Mouse (Mus musculus) c-Kit-negative CD71-positive TER-119-positive erythroid progenitor cells, embryonic 14.5 days (primary cell): ENCODE data around the gene Slit1.

Source experiments
- DNase-seq: peaks from one replicate; pipeline ENCODE4 v3.0.0-alpha.2; 2013; ENCODE audit warnings: low read depth, low spot score

The Slit1 gene

DNA sequence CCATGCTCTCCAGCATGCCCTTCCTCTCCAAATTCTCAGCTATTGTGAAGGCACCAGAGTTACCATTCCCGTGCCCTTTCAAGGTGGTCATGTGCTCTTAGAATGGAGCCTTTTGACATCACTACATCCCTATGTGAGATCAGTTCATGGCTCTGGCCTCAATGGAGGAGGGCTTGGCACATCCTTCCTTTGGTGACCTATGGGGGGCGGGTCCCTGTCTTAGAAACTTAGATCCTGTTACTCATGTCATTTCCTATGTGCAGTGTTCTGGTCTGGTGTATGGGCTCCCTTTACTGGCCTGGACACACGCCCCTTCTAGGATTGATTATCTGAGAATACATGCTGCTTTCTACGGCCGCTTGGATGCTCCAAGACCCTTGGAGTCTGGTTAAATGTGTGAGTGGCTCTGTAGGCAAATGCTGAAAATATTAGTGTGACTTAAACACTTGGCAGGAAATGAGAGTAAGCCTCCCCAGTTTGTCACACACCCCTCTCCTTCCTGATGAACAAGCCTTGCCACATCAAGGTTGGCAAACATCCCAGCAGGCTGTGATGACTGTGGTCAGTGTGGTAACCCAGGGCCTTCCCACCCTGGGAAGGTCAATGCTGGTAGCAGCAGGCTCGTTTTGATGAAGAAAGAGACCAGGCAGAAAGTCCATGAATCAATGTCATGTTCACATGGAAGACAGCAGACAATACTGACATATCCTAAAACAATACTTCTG lies 146.1 kb downstream of the Slit1 start:
- DNase-seq: no peak

DNA sequence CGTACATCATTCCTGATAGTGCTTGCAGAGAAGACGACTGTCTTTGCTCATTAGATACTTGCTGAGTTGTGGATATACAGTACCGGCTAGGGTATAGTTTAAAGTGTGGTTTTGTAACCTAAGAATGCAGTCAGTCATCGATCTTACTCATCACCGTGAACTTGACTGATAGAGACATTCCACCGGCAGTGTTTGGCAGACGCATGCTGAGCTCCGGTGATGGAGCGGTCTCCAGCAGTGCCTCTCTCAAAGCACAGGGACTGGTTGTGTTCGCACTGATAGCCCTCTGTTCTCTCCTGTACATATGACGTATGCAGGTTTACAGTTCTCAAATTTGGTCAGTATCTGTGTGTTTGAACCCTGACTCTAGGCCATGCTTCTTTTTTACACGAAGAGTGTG lies 151.7 kb downstream of the Slit1 start:
- DNase-seq: no peak

DNA sequence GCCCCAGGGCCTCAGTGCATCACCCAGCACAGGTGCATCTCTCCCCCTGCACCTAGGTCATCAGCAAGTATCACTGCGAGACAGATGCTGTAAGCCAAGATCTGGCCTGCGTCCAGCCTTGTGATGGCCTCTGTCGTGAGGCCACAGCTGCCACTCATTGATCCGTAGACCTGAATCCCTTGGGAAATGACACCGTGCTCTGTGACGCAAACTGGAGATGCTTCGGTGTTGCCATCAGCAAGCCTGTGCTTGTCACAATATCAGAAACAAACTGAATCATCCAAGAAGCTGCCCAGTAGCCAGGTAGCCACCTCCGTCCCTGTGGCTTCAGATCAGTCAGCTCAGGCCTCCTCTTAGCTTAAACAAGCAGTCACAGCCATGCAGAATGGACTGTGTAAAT lies 153.8 kb downstream of the Slit1 start:
- DNase-seq: no peak

DNA sequence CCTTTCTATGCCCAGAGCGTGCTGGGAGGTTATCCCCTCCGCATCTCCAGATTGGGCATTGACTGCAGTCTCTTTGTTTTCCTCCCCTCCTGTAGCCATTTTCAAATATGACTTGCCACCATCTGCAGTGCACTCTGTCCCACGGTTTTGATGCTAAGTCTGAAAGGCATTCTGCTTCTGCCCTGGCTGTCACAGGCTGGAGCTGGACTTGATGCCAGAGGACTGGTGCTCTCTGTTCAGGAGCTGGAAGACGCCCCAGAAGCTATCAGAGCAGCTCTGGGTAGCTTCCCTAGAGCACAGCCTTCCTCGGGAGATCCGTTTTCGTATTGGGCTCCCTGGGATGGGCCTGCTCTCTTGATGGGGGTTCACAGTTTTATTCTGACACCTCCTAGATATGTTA lies 154.4 kb downstream of the Slit1 start:
- no peak for DNase-seq

DNA sequence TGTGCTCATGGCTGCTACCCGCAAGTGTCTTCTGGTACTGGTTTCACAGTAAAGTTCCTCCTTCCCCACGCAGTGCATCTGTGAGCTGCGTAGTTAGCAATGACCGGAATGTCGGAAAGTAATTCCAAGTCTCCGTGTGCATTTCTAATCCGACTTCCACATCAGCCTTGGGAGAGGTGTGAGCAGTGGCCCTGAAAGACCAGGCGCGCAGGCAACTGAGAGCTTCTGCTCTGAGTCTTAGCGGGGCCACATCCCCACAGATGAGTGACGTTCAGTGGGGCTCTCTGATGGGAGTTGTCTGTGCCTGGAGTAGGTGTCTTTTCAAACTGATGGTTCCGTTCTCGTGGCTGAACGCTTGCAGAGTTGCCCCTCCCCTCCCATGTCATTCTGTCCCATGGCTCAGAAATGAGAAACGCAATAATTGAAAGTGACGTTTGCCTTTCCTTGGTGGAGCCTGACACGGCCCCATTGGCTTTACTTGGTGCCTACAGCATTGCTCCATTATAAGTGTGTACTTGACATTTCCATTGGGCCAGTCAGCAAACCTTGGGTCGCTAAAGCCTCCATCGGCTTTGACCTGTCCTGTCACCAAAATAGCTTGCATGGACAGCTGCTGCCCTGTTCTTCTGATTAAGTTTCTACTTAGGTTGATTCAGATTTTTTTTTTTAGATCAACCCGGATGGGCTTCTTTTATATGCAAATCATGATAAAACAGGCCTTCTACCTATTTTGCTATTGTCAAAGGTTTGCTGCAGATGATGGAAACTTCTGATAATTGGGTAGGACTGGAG lies 155.8 kb downstream of the Slit1 start:
- no peak for DNase-seq

DNA sequence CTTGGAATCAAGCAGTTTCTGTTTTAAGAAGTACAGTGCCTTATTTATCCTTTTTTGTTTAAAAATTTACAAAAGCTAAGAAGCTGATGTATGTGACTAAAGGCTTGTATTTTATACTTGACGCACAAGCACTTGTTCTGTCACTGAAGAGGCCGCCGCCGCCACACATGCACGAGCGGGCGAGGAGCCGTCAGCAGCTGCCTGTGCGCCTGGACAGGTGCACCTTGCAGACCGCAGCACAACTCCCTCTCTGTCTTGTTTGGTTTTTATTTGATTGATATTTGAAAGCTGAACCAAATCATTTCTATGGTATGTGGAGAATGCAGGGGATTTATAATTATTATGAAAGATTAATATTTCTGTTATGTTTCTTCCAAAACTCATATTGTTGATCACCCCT lies 156.7 kb downstream of the Slit1 start:
- DNase-seq: no peak

- no peak for DNase-seq
Observed at GRCm38 (mm10) chr19:41582918-41583514, 160.4 kb downstream of the Slit1 start.

DNA sequence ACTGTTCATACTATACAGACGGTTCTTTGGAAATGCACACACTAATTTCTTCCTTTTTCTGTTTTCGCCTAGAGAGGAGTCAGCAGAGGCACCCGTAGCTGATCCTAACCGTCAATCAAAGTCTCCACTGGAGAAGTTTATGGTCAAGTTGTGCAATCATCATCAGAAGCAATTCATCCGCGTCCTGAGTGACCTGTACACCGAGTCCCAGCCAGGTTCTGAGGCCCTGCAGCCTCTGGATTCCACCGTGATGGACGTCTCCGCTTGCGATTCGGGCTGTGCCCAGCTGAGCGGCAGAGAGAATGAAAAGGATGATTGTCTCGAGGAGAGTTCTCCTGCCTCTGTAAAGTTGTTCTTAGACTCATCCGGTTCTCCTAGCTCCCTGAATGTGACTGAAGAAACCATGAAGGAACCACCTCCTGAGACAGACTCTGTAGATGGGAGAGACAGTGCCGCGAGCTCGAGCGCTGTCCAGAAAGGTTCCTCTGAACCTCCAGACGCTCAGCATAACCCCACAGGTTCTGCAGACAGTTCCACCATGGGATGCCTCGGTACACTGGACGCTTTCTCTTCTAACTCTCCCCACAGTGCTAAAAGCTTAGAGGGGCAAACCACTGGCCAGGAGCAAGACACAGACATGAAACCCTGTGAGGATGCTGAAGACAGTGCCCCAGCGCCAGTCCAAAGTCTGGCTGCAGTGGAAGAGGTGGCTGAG lies 161.6 kb downstream of the Slit1 start, which contains the start of gene Gm340:
Gm340 (plus strand) TSS at position 665 of the 715 bp plus-strand sequence.
- DNase-seq: no peak

- DNase-seq: no peak
Observed at GRCm38 (mm10) chr19:41579311-41579920, 164.0 kb downstream of the Slit1 start.

- no peak for DNase-seq
Observed at GRCm38 (mm10) chr19:41577576-41577975, 165.9 kb downstream of the Slit1 start.

GRCm38 (mm10) chr19:41573700-41574099 lies 169.8 kb downstream of the Slit1 start:
- no peak for DNase-seq

GRCm38 (mm10) chr19:41568791-41569190 lies 174.7 kb downstream of the Slit1 start:
- no peak for DNase-seq

DNA sequence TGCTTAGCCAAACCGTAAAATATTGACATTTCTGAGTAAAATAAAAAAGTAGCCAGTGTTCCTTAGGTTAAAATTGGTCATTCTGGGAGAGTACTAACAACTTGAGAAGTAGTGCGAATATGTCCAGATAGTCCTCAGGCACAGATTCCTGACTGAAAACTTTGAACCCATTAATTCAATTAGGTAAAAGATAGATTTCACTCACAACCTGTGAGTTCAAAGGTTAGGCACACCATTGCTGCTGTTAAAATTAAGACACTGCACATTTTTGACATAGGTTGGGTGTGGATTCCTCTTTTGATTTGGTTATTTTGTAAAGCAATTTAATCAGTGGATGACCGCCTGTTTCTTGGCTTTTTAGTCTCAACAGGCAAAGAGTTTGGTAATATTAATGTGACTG lies 182.6 kb downstream of the Slit1 start:
- DNase-seq: no peak

DNA sequence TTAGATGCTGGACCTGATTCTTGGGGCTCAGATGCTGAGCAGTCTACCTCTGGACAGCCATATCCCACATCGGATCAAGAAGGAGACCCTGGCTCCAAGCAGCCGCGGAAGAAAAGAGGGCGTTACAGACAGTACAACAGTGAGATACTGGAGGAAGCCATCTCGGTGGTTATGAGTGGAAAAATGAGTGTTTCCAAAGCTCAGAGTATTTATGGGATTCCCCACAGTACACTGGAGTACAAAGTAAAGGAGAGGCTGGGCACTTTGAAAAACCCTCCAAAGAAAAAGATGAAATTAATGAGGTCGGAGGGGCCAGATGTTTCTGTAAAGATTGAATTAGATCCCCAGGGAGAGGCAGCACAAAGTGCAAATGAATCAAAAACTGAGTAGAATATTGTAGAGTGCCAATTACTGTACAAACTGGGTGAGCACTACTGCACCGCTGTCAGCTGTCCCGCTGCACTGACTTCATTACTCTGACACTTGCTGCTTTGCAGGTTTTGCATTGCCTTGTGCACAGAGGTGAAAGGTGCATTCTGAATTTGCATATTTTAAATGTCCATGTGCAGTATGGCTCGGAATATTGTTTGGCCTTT lies 184.5 kb downstream of the Slit1 start:
- DNase-seq: no peak

DNA sequence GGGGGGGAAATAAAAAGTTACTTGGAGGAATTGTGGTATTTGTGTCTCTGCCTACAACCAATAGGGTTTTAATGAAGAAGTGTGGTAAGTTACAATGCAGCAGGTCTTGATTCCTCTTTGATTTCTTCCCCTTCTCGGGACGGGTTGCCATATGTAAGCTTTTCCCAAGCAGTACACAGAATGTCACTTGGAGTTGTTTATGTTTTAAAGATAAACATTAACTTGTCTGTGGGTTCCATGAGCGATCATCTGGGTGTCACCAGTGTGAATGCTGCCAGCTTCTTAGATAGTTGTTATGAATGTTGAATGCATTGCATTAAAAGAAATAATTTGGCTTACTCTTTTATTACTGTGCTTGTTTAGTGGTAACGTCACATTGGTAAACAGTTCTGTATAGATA lies 186.0 kb downstream of the Slit1 start:
- no peak for DNase-seq

- DNase-seq: no peak
Observed at GRCm38 (mm10) chr19:41556981-41557380, 186.5 kb downstream of the Slit1 start.
